Mouse (Mus musculus): Measurements from ENCODE around the gene 4930412O13Rik. TPM values are rescaled to one million over a fixed set of nuclear protein-coding genes. Genes with fewer than 3 reads are reported as not detected.

Gene 4930412O13Rik
- polyA plus RNA-seq, 1 experiment: not detected

GRCm38 (mm10) chr2:9903854-9904560 lies 23.0 kb downstream of the 4930412O13Rik start:
- WGBS: 67% methylated on average over 14 of the region's 14 CpGs
- TF ChIP-seq CTCF (IDR thresholded peaks at IDR 0.05; ENCODE audit: control insufficient read depth, insufficient read depth, low read length): no peak
- TF ChIP-seq POLR2A (IDR thresholded peaks at IDR 0.05; ENCODE audit: borderline replicate concordance, control insufficient read depth, low read depth, low read length): no peak
- Histone ChIP-seq H3K4me1 (ENCODE audit: control insufficient read depth, insufficient read depth, low read length) (no peaks in the 10 kb centered on the region), H3K4me3 (replicated peaks; ENCODE audit: control insufficient read depth, low read depth, low read length) (no peak overlapping the region), H3K27ac (ENCODE audit: control insufficient read depth, insufficient read depth, low read depth, low read length, poor library complexity) (no peak overlapping the region)

DNA sequence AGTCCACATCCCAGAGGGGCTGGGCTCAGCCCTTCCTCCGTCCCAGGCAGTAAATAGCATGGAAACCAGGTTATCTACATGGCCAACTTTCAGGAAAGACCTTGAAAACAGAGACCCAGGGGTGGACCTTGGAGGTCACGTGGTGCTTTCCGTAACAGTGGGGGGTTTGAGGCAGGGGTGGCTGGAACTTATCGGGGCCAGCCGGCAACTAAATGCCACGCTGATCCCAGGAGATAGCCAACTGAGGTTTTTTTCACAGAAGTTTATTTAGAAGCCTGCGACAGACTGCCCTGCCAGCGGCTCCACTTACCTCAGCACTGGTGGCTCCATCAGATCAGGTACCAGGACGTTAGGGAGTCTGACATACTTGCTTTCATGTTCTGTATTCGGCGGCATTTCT lies 24.9 kb downstream of the 4930412O13Rik start:
- 11% methylated on average over 11 of the region's 11 CpGs for WGBS
- H3K4me1 ChIP-seq (ENCODE audit: control insufficient read depth, insufficient read depth, low read length): no peaks in the 10 kb centered on the region
- H3K27ac ChIP-seq (ENCODE audit: control insufficient read depth, insufficient read depth, low read depth, low read length, poor library complexity): no peak overlapping the region
- no peak for TF ChIP-seq POLR2A (IDR thresholded peaks at IDR 0.05; ENCODE audit: borderline replicate concordance, control insufficient read depth, low read depth, low read length)
- TF ChIP-seq CTCF (IDR thresholded peaks at IDR 0.05; ENCODE audit: control insufficient read depth, insufficient read depth, low read length): no peak
- no peak overlapping the region for H3K4me3 ChIP-seq (replicated peaks; ENCODE audit: control insufficient read depth, low read depth, low read length)

DNA sequence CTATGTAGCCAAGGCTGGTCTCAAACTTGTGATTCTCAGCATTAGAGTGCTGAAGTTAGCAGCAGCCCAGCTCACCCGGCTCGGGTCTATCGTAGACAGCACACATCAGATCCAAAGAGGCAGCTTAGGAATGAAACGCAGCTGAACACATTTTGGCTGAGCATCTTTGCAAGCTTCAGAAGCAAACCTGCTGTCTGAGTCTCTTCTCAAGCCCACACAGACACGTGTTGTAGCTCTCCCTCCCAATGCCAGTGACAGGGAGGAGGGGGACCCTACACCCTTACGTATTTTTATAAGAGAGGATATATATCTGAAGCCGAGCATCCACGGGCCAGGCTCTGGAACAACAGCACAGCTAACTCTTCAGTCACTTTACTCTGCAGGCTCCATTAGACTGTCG lies 36.5 kb downstream of the 4930412O13Rik start:
- no peaks in the 10 kb centered on the region for H3K4me1 ChIP-seq (ENCODE audit: control insufficient read depth, insufficient read depth, low read length)
- no peak for TF ChIP-seq POLR2A (IDR thresholded peaks at IDR 0.05; ENCODE audit: borderline replicate concordance, control insufficient read depth, low read depth, low read length)
- no peak for TF ChIP-seq CTCF (IDR thresholded peaks at IDR 0.05; ENCODE audit: control insufficient read depth, insufficient read depth, low read length)
- no peak overlapping the region for H3K27ac ChIP-seq (ENCODE audit: control insufficient read depth, insufficient read depth, low read depth, low read length, poor library complexity)
- 95% methylated on average over 9 of the region's 9 CpGs for WGBS
- H3K4me3 ChIP-seq (replicated peaks; ENCODE audit: control insufficient read depth, low read depth, low read length): no peak overlapping the region

DNA sequence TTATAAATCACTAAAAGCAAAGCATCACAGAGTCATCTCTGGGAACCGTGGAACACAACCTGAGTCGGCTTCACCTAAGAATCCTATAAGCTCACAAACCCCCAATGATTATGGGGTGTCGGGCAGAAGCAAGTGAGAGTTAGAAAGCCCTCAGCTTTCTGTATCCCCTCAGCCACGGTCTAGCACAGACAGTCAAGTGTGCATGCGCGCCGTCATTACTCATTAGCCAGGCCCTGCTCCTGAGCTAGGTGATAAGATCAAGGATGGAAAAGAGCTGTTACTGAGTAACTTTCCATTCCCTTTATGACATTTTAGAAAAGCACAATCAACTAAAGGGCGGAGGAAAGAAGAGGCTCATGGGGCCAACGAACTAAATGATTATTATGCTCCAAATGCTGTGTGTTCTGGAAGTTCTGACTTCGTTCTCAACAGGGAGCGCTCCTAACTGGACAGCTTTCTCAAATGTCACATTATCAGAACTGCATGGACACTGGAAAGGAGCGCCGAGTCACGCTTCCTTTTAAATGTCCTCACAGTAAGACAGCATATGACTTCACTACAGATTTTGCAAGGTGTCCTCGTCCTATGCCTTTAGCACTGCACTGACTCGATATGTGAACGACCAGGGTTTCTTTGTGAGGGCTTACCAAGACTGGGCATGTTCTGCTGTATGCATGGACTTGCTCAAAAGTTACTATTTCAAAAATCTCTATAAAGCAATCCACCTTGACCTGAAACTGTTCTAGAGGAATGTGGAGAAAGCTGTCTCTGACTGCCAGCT lies 37.8 kb downstream of the 4930412O13Rik start:
- TF ChIP-seq POLR2A (IDR thresholded peaks at IDR 0.05; ENCODE audit: borderline replicate concordance, control insufficient read depth, low read depth, low read length) (no peak), CTCF (IDR thresholded peaks at IDR 0.05; ENCODE audit: control insufficient read depth, insufficient read depth, low read length) (no peak)
- Histone ChIP-seq H3K4me1 (ENCODE audit: control insufficient read depth, insufficient read depth, low read length) (no peaks in the 10 kb centered on the region), H3K4me3 (replicated peaks; ENCODE audit: control insufficient read depth, low read depth, low read length) (no peak overlapping the region), H3K27ac (ENCODE audit: control insufficient read depth, insufficient read depth, low read depth, low read length, poor library complexity) (no peak overlapping the region)
- 88% methylated on average over 17 of the region's 17 CpGs for WGBS

GRCm38 (mm10) chr2:9926194-9926904 lies 45.3 kb downstream of the 4930412O13Rik start:
- Histone ChIP-seq H3K27ac (ENCODE audit: control insufficient read depth, insufficient read depth, low read depth, low read length, poor library complexity) (no peak overlapping the region), H3K4me3 (replicated peaks; ENCODE audit: control insufficient read depth, low read depth, low read length) (no peak overlapping the region), H3K4me1 (ENCODE audit: control insufficient read depth, insufficient read depth, low read length) (peaks cover 2% of the 10 kb centered on the region; the same call in 1 of the 2 replicates)
- WGBS: 35% methylated on average over 7 of the region's 7 CpGs
- no peak for TF ChIP-seq POLR2A (IDR thresholded peaks at IDR 0.05; ENCODE audit: borderline replicate concordance, control insufficient read depth, low read depth, low read length)
- TF ChIP-seq CTCF (IDR thresholded peaks at IDR 0.05; ENCODE audit: control insufficient read depth, insufficient read depth, low read length): no peak

DNA sequence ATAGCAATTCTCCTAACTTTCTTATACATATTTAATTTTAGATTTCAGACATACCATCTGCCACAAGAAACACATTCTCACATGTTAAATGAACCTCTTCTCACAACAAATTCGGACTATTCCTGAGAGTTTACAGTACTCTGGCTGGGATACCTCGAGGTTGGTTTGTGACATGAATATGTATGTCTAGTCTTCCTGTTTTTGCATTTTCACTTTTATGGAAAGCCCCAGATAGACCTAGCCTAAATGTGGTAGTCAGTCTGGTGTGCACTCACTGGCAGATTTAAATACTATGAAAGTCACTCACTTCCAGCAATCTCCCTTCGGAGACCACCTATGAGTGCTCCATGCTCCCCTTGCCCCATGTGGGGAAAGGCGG lies 45.8 kb downstream of the 4930412O13Rik start:
- Histone ChIP-seq H3K4me3 (replicated peaks; ENCODE audit: control insufficient read depth, low read depth, low read length) (no peak overlapping the region), H3K27ac (ENCODE audit: control insufficient read depth, insufficient read depth, low read depth, low read length, poor library complexity) (no peak overlapping the region), H3K4me1 (ENCODE audit: control insufficient read depth, insufficient read depth, low read length) (peaks cover 2% of the 10 kb centered on the region; the same call in 1 of the 2 replicates)
- no peak for TF ChIP-seq CTCF (IDR thresholded peaks at IDR 0.05; ENCODE audit: control insufficient read depth, insufficient read depth, low read length)
- TF ChIP-seq POLR2A (IDR thresholded peaks at IDR 0.05; ENCODE audit: borderline replicate concordance, control insufficient read depth, low read depth, low read length): no peak
- 66% methylated on average over 4 of the region's 4 CpGs for WGBS

Other genes with a start within 250 kb of the 4930412O13Rik start
- not detected in 2 replicates for gene 9230102O04Rik, start 8.3 kb downstream of the 4930412O13Rik start, polyA plus RNA-seq (2011; ENCODE audit: insufficient read depth, insufficient read length, low replicate concordance, missing spikeins)
- gene Gata3, start 8.8 kb downstream of the 4930412O13Rik start, polyA plus RNA-seq (2011; ENCODE audit: insufficient read depth, insufficient read length, low replicate concordance, missing spikeins): 1.7 and 6.1 TPM in 2 replicates
- gene Taf3, start 167.3 kb downstream of the 4930412O13Rik start, polyA plus RNA-seq (2011; ENCODE audit: insufficient read depth, insufficient read length, low replicate concordance, missing spikeins): 6.5 and 7.9 TPM in 2 replicates
- 71.5 and 128 TPM in 2 replicates for gene Atp5c1, start 199.3 kb downstream of the 4930412O13Rik start, polyA plus RNA-seq (2011; ENCODE audit: insufficient read depth, insufficient read length, low replicate concordance, missing spikeins)
- gene Kin, start 199.3 kb downstream of the 4930412O13Rik start, polyA plus RNA-seq (2011; ENCODE audit: insufficient read depth, insufficient read length, low replicate concordance, missing spikeins): 54.6 and 81.6 TPM in 2 replicates

Measured in bone marrow, adult 2 months (tissue).